Mouse (Mus musculus) ES-E14 (cell line): ENCODE data around the gene Vmn1r178.
"Not testable (repeated sequence)": the region's sequence is repeated elsewhere in the genome, so short reads cannot be mapped to it uniquely, and the experiment has no call there.

ENCODE experiments used
- CHD2 ChIP-seq: IDR thresholded peaks from 2 replicates; pipeline ENCODE4 v1.6.1; 2014; ENCODE audit warnings: mild to moderate bottlenecking, low read depth, low read length, inconsistent platforms
- ZC3H11A ChIP-seq: IDR thresholded peaks from 2 replicates; pipeline ENCODE4 v1.6.1; 2012; ENCODE audit warnings: low read depth, mild to moderate bottlenecking, inconsistent platforms, low read length, borderline replicate concordance

DNA sequence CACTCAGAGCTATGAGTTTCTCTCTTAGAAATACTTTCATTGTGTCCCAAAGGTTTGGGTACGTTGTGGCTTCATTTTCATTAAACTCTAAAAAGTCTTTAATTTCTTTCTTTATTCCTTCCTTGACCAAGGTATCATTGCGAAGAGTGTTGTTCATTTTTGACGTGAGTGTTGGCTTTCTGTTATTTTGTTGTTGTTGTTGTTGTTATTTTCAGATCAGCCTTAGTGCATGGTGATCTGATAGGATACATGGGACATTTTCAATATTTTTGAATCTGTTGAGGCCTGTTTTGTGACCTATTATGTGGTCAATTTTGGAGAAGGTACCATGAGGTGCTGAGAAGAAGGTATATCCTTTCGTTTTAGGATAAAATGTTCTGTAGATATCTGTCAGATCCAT is 14.9 kb upstream of the Vmn1r178 start:
- not testable (repeated sequence) for TF ChIP-seq CHD2, ZC3H11A
